Mouse (Mus musculus): ENCODE results near the gene Mpg.

The Mpg gene

DNA sequence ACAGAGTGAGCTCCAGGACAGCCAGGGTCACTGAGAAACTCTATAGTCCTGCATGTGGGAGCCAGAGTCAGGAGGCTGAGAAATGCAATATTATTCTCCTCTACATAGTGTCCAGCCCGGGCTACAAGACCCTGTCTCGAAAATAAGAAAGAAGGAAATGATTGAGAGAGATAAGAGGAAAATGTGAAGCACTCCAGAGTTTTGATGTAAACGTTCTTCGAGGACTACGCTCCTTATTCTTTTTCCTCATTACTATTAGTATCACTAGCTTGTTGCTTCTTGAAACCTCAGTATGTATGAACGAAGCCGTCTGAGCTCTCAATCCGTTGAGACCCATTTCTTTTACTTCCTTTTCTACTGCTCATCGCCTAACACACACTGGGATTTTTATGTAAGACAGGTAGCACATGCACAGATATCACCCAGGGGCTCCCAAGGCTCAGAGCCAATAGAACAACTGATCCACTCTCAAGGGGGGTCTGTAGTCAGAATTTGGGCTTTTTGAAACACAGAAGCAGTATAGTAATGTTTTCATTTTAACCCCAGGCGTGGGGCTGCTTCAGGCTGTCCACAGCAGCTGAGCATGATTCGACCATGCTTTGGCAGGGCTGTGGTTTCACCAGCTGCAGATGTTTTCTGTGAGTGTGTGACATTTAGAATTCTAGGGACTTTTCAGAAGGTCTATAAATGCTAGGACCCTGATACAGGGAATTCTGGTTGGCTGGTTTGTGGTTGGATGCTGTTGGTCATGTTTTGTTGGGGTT is 24.2 kb upstream of the Mpg start:
- no peak for DNase-seq (ENCODE audit: low read depth, low spot score)

DNA sequence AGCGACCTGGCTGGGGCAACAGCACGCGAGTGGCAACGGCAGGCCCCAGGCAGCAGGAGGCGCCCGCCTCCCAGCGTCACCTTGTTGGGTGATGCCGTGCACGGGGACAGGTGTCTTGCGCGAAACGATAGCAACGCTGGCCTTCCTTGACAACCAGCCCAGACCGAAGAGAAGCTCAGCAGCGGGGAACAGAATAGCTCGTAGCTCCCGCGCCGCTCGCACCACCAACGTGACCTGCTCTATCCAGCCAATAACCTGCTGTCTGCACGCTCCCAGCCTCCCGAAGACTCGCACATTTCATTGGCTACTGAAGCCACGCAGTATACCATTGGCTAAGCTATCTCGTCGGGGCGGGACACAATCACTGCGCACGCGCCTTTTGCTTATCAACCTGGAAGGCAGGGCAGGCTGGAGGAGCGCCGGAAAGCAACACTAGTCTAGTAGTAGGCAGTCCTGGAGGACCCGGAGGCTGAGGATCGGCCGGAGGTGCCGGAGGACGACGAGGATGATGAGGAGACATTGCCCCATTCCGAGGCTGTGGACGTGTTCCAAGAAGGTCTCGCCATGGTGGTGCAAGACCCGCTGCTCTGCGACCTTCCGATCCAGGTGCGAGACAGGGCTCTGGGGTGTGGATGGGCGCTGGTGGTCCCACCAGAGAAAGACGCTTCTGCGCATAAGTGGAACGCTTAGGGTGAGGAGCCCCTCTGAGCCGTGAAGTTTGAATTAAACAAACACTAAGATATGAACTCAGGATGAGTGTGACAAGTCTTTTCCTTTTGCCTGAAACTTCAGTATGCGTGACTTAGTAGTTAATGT is 21.0 kb upstream of the Mpg start, which contains the start of gene Snrnp25:
Gene Snrnp25 (plus strand): TSS at position 358 of the 816 bp plus-strand sequence.
- peak; percentile 99 for DNase-seq (ENCODE audit: low read depth, low spot score)

DNA sequence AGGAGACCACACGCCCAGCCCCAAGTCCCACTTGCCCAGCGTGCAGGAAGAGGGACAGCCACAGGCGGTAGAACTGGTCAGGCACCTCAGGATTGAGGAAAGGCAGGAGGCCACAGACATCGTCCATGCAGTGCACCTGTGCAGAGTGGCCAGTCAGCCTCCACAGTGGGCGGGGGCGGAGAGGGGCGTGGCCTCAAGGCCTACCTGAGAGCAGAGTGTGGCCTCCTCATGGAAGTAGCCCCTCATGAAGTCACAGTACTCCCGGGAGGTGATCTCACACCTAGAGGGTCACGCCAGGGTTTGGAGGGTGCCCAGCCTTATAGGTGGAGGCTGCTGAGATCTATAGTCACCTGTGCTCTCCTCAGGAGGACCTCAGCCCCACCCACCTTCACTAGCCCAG is 15.7 kb upstream of the Mpg start:
- DNase-seq (ENCODE audit: low read depth, low spot score), result no peak

DNA sequence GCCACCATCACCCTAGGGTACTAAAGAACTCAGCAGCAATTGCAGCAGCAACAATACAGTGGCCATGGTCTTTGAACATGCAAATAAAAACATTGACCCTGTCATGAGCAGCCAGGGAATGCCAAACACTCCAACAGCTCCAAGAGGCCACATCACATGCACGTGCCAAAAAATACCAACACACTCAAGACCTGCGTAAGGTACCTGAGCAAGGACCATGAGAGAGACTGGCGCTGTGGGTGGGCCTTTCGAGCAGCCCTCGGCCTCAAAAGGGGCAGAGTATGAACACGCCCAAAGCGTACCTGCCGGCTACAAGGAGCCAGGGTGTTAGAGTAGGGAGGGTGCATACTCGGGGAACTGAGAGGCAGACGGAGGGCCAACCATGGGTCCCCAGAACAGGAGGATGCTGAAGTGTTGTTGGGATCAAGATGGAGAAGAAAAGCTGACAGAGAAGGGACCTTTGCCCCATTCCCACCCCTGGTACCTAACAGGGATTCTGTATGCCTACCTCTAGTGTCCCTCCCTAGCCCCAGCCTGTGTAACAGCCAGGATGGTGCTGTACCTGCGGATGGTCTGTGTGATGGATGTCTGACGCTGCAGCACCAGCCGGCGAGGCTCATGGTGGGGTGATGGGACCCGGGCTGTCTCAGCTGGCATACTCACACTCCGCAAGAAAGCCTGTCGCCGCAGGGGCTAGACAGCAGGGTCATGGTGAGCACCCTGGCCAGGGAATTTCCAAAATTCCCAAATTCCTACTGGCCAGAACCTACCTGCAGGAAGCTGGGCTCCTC is 10.7 kb upstream of the Mpg start:
- no peak for DNase-seq (ENCODE audit: low read depth, low spot score)

DNA sequence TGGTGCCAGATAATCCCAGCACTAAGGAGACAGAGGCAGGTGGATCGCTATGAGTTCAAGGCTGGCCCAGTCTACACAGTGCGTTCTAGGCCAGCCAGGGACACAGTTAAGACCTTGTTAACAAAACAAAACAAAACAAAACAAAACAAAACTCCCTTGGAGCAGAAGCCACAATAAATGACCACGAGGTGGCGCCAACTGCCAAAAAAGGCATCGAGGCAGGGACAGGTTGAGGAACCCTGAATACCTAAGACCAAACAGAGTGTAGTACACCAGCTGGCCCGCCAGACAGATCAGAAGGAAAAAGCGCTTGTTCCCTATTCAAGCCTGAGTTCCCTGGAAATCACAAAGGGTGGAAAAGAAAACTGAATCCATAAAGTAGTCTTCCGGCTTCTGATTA is 9.5 kb upstream of the Mpg start:
- DNase-seq (ENCODE audit: low read depth, low spot score), result peak; percentile 93

DNA sequence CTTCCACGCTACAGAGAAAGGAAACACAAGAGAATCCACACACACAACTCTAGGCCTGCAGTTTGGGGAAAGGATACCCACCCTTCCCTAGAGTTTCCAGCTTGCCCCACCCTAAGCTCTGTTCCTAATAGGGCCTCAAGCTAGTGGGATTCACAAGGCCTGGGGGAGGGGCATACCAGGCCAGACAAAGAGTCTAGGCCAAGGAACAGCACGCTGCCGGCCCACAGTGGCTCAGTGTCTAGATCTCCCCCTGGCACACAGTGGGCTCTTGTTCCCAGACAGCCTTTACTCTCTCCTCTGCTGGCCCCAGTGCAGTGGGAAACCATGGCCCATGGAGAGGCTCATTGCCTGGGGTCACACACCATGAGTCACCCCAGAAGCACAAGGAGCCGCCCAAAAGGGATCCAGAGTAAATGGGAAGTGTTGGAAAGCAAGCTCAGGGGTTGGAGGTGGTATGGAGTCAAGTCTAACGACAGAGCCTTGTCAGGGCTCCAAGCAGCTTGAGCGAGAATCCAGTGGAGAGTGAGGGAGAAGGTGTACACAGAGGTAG is 7.7 kb upstream of the Mpg start:
- peak; percentile 65 for DNase-seq (ENCODE audit: low read depth, low spot score)

DNA sequence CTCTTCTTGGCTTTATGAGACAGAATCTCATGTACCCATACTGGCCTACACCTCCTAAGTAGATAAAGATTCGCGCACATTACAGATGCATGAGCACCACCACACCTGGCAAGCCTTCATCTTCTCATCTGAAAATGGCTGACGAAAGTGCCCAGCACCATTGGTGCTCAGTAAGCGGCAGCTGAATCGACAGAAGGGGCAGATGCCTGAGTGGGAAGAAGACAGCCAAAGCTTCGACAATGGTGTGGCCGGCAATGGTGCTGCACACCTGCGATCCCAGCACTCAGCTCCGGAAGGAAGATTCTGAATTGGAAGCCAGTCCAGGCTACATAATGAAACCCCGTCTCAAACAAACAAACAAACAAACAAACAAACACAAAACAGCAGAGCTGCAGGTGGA is 7.0 kb upstream of the Mpg start:
- no peak for DNase-seq (ENCODE audit: low read depth, low spot score)

DNA sequence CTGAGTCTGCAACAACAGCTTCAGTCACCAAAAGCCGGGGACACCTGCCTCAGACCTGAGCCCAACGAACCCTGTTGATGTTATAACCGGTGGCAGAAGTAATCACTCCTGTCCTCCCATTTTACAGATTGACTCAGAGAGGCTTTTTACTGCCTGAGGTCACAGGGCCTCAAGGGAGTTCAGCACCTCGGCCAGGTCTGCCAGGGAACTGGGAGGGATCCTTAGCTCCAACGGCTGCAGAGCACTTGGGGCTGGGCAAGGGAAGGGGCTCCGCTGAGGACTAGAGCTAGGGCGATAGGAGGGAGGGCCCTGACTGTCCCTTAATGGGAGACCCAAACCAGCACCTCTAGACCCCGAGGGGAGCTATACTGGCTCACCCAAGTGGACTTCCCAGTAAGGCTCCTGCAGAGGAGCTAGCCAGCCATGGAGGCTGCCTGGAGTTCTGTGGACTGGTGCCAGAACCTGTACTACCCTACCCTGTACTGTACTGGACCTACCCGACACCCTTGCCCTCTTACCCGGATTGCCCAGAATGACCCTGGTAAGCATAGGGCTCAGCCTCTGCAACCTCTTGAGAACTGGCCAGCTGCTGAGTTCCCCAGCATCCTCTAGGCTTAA is 5.6 kb upstream of the Mpg start:
- peak; percentile 58 for DNase-seq (ENCODE audit: low read depth, low spot score)

DNA sequence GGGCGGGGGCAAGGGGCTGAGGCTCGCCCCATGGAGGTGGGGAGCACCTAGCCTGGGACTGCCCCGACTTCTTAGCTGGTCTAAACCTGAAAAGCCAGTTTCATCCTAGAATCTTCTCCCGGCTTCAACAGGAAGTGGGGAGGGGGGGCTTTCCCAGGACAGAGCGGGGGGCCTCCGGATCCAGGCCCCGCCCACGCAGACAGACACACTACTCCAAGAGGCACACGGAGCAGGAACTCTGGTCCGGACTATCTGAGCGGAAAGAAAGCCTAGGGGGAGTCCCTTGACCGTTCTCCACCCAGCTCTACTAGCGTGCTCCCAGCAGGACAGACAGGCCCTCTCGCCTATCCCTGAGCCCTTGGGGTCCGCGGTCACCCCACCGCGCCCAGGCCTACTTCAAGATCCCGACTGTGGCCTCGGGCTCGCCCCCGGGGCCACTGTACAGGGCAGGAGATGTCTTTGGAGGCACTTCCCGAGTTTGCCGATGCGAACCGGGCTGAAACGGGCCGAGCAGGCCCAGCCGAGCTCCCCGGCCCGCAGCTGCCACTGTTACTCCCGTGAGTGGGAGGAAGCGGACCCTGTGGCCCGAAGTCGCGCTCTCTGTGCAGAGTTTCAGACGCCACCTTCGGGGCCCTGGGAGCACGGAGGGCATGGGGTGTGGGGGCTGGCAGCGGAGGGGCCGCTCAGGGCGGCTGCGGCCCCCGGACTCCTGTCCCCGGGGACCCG is 4.9 kb upstream of the Mpg start:
- peak; percentile 57 for DNase-seq (ENCODE audit: low read depth, low spot score)

DNA sequence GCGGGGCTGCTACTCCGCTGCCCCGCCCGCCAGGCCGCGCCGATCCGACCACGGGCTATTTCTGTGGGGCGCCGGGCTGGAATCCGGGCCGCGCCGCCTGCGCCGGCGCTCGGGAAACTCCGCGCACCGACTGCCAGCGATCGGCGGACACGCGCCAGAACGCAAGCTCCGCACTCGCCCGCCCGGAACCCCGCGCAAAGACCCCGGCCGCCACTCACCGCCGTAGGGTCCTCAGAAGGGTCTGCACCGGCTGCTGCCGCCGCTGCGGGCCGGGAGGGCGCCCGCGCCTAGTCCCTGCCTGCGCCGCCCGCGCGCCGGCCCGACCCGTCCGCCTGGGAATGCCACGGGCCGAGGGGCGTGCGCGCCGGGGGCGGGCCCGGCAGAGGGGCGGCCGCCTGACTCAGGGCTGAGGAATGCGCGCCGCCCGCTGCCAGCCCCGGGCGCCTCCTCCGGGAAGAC is 4.3 kb upstream of the Mpg start, which contains the start of gene Rhbdf1:
Gene Rhbdf1 (minus strand): TSS at position 350 of the 459 bp plus-strand sequence.
- DNase-seq (ENCODE audit: low read depth, low spot score), result peak; percentile 77

DNA sequence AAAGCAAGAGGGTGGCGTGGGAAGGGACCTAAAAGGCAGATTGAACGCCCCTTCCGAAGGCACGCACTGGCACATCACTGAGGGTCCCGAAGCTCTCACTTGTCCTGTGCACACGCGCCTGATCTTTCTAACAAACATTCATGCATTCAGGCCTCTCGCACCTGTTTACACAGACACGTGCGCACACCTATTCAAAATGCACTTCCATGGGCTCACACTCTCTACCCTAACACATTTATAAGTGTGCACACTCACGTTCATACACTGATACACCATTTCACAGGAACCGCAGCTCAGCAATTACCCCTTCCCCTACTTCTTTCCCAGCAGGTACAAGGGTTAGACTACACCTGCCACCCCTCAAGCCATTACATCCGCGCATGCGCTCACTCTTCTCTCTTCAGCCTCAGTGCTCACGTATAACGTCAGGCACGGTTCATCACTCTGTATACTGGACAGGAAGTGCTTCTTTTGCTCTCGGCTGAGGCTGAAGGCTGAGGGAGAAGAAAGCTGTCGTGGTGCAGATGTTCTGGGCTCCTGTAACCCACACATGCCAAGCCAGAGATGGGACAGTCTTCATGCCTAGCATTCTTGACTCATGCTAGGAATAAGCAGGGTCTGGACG is 3.6 kb upstream of the Mpg start:
- DNase-seq (ENCODE audit: low read depth, low spot score), result peak; percentile 44

DNA sequence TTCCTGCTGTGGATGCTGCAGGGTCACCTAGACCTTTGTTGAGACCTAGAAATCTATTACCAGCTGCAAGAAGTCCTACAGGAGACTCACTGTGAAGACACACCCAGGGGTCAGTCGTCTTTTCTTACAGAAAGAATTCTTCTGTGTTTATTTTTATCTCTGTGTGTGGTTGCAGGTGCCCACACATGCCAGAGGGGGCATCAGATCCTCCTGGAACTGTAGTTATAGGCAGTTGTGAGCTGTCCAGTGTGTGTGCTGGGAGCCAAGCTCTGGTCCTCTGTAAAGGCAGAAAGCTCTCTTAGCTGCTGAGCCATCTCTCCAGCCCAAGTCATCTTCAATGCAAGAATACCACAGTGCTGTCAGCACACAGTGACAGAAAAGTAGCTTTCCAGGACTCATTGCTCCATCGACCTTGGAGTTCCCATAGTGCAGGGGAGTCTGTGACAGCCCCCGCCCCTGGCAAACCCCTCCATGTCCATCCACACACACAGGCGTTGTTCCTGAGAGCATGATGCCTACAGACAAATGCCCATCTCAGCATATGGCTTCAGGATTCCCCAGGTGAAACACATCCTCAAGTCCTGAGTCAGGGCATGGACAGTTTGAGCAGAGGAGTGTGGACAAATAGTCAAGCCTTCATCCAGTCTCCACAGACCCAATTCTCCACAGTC is 2.9 kb upstream of the Mpg start:
- no peak for DNase-seq (ENCODE audit: low read depth, low spot score)

DNA sequence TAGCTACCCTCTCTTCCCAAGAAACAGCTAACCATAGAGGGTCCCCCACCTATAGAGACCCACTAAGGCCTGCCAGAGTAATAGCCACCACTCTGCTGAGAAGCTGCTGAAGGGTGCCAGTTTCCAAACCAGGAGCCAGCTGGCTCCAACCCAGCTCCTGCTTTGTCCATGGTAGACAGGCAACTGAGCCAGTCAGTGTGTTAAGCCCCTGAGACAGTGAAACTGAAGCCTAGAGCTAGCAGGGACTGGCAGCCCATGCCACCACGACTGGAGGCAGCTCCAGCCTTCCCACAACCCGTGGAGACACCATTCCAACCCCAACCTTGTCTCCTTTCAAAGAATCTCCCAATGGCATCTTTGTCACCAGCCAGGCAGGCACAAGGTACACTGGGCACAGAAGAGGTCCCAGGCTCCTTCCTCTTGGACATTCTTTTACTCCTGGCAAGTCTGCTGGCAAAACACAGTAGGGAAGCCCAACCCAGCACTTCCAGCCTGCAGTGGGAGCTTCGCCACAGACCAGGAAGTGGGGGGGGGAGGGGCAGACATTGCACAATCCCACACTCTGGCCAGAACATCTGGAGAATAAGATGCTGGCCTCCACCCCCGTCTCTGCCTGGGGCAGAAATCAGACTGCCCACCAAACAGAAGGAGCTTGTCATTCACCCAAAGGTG is 1.7 kb upstream of the Mpg start:
- no peak for DNase-seq (ENCODE audit: low read depth, low spot score)

DNA sequence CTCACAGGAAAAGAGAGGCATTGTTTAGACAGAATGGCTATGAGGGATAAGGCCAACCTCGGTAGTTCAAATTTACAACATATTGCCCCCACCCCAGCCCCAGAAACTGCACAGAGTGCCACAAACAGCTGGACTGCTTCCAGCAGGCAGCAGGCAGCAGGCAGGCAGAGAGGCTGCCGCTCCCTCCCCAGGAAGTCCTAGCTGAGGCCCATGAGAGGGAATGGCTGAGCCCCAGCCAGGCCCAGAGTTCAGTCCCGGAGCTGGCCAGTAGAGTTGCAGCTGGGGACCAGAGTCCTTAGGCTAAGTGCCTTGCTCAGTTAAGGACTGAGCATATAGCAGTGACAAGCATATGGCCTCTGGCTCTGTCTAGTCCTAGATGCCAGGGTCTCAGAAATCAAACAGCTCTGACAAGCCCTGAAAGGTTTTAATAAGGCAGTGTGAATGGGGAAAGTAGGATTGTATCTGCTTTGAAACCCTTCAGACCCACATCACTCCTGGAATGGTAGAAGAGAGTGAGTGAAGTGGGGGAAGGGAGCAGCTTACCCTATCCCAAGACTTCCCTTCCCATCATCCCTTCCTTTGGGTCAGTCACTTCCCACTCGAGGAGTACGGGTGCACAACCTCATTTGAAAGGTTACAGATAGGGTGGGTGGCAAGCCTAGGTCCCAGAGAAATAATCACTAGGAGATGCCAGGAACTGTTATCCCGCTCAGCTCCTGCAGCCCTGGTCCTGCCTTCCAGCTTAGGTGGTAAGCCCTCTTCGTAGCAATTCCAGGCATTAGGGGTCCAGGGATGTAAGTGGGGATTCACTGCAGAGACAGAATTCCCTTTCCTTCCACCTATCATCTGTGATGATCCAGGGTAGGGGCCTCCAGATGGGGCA is 842 bp upstream of the Mpg start:
- no peak for DNase-seq (ENCODE audit: low read depth, low spot score)

DNA sequence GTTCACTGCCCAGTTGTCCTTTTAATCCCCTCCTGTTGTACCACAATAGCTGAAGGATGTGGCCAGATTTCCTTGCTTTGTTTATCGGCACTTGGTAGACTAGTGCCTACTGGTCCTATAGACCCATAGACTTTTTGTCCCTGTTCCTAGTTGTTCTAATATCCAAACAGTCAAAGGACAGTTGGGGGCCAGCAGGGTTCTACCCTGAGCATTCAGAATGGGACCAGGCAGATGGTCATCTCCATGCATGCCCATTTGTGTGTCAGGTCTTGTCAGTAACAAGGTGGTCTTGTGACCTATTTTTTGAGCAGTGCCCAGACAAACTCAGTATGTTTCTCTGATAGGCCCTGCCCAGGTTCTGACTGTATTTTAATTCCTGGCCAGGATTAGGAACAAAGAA is 736 bp downstream of the Mpg start:
- no peak for DNase-seq (ENCODE audit: low read depth, low spot score)

DNA sequence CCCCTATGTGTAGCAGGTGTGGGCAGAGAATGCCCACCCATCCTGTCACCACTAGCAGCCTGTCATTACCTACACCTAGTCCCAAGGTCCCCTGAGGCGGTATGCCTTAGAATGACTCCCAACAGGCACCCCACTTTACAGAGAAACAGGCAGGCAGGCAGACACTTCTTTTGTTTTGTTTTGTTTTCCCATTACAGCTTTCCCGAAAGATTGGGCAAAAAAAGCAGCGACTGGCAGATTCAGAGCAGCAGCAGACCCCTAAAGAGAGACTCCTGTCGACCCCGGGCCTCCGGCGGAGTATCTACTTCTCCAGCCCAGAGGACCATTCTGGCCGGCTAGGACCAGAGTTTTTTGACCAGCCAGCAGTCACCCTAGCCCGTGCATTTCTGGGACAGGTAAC is 1.2 kb downstream of the Mpg start:
- no peak for DNase-seq (ENCODE audit: low read depth, low spot score)

DNA sequence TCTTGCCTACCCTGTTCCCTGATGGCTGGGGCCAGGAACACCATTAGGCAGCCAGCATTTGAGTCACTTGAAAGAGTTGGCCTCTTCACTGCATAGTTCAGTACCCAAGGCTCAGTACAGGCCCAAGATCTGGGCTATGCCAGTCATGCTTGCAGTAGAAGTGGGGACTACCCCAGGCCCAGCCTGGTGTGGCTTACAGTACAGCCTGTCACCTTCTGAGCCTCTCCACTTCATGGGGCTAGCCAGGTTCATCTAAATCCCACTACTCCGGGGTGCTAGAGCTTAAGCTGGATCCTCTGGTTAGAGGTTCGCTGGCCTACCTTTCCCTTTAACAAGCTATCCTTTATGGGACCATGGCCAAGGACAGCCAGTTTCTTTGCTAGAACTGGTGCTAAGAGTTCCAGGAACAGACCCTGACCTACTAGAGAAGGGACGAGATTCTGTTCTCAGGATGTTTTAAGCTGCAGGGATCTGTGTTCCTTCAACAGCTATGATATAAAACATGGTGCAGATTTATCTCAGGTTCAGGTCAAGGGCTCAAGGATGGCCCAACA is 2.1 kb downstream of the Mpg start:
- no peak for DNase-seq (ENCODE audit: low read depth, low spot score)

DNA sequence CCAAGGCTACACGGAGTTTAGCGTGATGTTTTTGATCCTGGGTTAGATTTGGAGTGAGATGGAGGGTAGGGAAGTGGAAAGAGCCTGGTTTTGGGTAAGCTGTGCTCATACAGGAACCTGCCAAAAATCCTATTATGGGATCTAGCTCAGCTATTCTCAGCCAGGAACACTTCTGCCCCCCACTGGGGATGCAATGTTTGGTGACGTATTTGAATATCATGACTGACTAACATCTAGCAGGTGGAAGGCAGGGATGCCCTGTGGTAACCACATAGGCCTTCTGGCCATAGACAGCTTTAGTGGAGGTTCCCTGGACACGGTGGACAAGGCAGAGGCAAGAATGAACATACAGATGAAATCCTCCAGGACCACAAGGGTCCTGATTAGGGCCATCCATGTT is 3.9 kb downstream of the Mpg start:
- no peak for DNase-seq (ENCODE audit: low read depth, low spot score)
